Mouse (Mus musculus) limb, embryonic 11.5 days (tissue): ENCODE measurements around the gene Smok3b. TPM values are rescaled to one million over a fixed set of nuclear protein-coding genes. Genes with fewer than 3 reads are reported as not detected.
"Not testable (repeated sequence)": the region's sequence is repeated elsewhere in the genome, so short reads cannot be mapped to it uniquely, and the experiment has no call there.

Experiments used
- ATAC-seq: fragments of 200-750 bp; cut with Nextera tagmentation; 2 replicates; pipeline ENCODE4 v1.8.0; 2017; ENCODE audit warnings: low read depth; ENCODE audit not compliant: insufficient number of reproducible peaks, low FRiP score, low TSS enrichment
- DNase-seq: peaks from one replicate; pipeline ENCODE4 v3.0.0-alpha.2; 2015; ENCODE audit warnings: low spot score
- H3K27ac ChIP-seq: fragments of 300-500 bp; sonication (generic); replicated peaks from 2 replicates; pipeline ENCODE4 v1.5.1; 2014; ENCODE audit warnings: low read depth, mild to moderate bottlenecking, low read length
- H3K27me3 ChIP-seq: fragments of 300-500 bp; sonication (generic); 2 replicates; pipeline ENCODE4 v1.6.1; 2014; ENCODE audit warnings: mild to moderate bottlenecking, low read length, mixed read lengths; ENCODE audit not compliant: control insufficient read depth, insufficient read depth
- H3K36me3 ChIP-seq: fragments of 300-500 bp; sonication (generic); 2 replicates; pipeline ENCODE4 v1.6.1; 2014; ENCODE audit warnings: mild to moderate bottlenecking, low read length, moderate library complexity, mixed read lengths; ENCODE audit not compliant: control insufficient read depth, insufficient read depth
- H3K4me1 ChIP-seq: fragments of 300-500 bp; sonication (generic); 2 replicates; pipeline ENCODE4 v1.6.1; 2014; ENCODE audit warnings: low read length, mixed read lengths; ENCODE audit not compliant: control insufficient read depth, insufficient read depth
- H3K4me2 ChIP-seq: fragments of 300-500 bp; sonication (generic); 2 replicates; pipeline ENCODE4 v1.6.1; 2014; ENCODE audit warnings: low read depth, mild to moderate bottlenecking, moderate library complexity; ENCODE audit not compliant: severe bottlenecking
- H3K4me3 ChIP-seq: fragments of 300-500 bp; sonication (generic); 2 replicates; pipeline ENCODE4 v1.5.1; 2014; ENCODE audit warnings: low read depth, low read length
- H3K9ac ChIP-seq: fragments of 300-500 bp; sonication (generic); 2 replicates; pipeline ENCODE4 v1.6.1; 2014; ENCODE audit warnings: mild to moderate bottlenecking, low read length
- H3K9me3 ChIP-seq: fragments of 300-500 bp; sonication (generic); 2 replicates; pipeline ENCODE4 v1.6.1; 2016; ENCODE audit warnings: low read length; ENCODE audit not compliant: control insufficient read depth
- WGBS: fragments of 180-500 bp; shearing (Covaris S2); extraction: QIAGEN DNeasy Blood & Tissue Kit; methylation state at CpG from one replicate; pipeline ENCODE4 v1.1.7; 2014; 5-methylcytosine and 5-hydroxymethylcytosine counted together
- polyA plus RNA-seq: library from polyadenylated mRNA; unstranded; fragments of >200 nt; fragmentation: Nextera tagmentation; extraction: Ambion mirVana; gene quantifications from 2 replicates; pipeline ENCODE4 v1.2.1, GENCODE M21; 2014

Gene Smok3b
- polyA plus RNA-seq, 1 experiment from 2014 or later, result not detected

DNA sequence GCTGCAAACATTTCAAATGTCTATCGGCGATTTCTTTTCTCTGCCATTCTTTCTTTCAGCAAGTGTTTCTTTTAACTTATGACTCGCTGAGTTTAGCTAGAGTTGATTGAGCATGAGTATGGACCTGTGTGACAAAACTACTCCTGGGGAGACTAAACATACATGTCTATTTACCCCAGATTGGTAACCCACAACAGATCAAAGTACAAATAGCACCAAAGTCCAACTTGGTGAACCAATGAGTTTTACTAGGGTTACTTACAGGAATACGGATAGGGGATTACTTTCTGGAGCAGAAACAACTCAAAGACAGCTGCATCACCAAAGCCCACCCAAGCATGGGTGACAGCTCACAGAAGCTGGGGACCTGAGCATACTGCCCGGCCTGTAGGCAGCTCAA is 11.8 kb upstream of the Smok3b start:
- ATAC-seq (no peak), DNase-seq (no peak)
- H3K27me3 ChIP-seq, result no peaks in the 10 kb centered on the region
- no peak overlapping the region for H3K9ac ChIP-seq
- H3K27ac ChIP-seq, result no peak overlapping the region
- H3K36me3 ChIP-seq, result no peaks in the 10 kb centered on the region
- WGBS, result 87% methylated on average over 5 of the region's 5 CpGs
- no peak overlapping the region for H3K4me3 ChIP-seq
- no peaks in the 10 kb centered on the region for H3K9me3 ChIP-seq
- no peaks in the 10 kb centered on the region for H3K4me1 ChIP-seq
- no peak overlapping the region for H3K4me2 ChIP-seq

- Histone ChIP-seq H3K9me3 (no peaks in the 10 kb centered on the region), H3K4me2 (no peak overlapping the region), H3K36me3 (no peaks in the 10 kb centered on the region), H3K27me3 (no peaks in the 10 kb centered on the region), H3K4me3 (no peak overlapping the region), H3K9ac (no peak overlapping the region), H3K4me1 (no peaks in the 10 kb centered on the region), H3K27ac (no peak overlapping the region)
- no peak for DNase-seq
- ATAC-seq, result no peak
- WGBS, result 78% methylated on average over 5 of the region's 5 CpGs
Observed at GRCm38 (mm10) chr5:138012382-138012781, 8.8 kb upstream of the Smok3b start.

DNA sequence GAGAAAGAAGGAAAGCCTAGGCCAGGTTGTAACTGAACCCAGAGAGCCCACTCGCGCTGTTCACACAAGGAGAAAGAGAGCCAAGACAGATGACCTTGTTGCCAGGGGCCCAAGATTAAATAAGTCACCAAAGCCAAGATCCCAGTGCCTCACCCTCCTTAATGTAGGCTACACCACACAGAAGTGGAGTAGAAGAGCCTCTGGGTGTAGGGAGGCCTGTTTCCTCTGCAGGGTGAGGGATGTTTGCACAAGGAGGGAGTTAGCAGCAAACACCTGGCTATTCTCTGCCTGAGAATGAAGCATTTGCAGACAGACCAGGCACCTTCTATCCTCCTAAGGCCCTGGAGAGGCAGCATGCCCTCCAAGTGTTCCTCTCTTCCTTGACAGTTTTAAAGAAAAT is 4.7 kb upstream of the Smok3b start:
- Histone ChIP-seq H3K4me2 (no peak overlapping the region), H3K9me3 (no peaks in the 10 kb centered on the region), H3K27me3 (no peaks in the 10 kb centered on the region), H3K4me3 (no peak overlapping the region), H3K4me1 (no peaks in the 10 kb centered on the region), H3K36me3 (no peaks in the 10 kb centered on the region), H3K9ac (no peak overlapping the region), H3K27ac (no peak overlapping the region)
- ATAC-seq, result no peak
- 89% methylated on average over 2 of the region's 2 CpGs for WGBS
- DNase-seq, result no peak

GRCm38 (mm10) chr5:138016997-138017396 is 4.2 kb upstream of the Smok3b start:
- Histone ChIP-seq H3K27ac (no peak overlapping the region), H3K9me3 (no peaks in the 10 kb centered on the region), H3K36me3 (no peaks in the 10 kb centered on the region), H3K9ac (no peak overlapping the region), H3K4me1 (no peaks in the 10 kb centered on the region), H3K27me3 (no peaks in the 10 kb centered on the region), H3K4me3 (no peak overlapping the region), H3K4me2 (no peak overlapping the region)
- DNase-seq (no peak), ATAC-seq (no peak)

GRCm38 (mm10) chr5:138019577-138019976 is 1.7 kb upstream of the Smok3b start:
- 90% methylated on average over 3 of the region's 4 CpGs for WGBS
- not testable (repeated sequence) for H3K4me2 ChIP-seq, H3K27me3 ChIP-seq, H3K9me3 ChIP-seq, H3K4me1 ChIP-seq, H3K27ac ChIP-seq, H3K9ac ChIP-seq, H3K4me3 ChIP-seq, H3K36me3 ChIP-seq, DNase-seq, ATAC-seq

GRCm38 (mm10) chr5:138052894-138053293 is 31.7 kb downstream of the Smok3b start, which contains the start of gene Smok3c:
Gene Smok3c (plus strand): TSS chr5:138053194.
- not testable (repeated sequence) for H3K9ac ChIP-seq, H3K27me3 ChIP-seq, ATAC-seq, H3K27ac ChIP-seq, H3K4me1 ChIP-seq, H3K4me3 ChIP-seq, H3K36me3 ChIP-seq, DNase-seq, H3K9me3 ChIP-seq, H3K4me2 ChIP-seq
- no CpG with 5 or more reads among the region's 5 CpGs for WGBS

- DNase-seq, result no peak
- H3K27me3 ChIP-seq, result no peaks in the 10 kb centered on the region
- ATAC-seq, result no peak
- no peaks in the 10 kb centered on the region for H3K36me3 ChIP-seq
- H3K9me3 ChIP-seq, result no peaks in the 10 kb centered on the region
- WGBS, result 89% methylated on average over 4 of the region's 4 CpGs
- H3K27ac ChIP-seq, result no peak overlapping the region
- H3K4me1 ChIP-seq, result no peaks in the 10 kb centered on the region
- H3K4me2 ChIP-seq, result no peak overlapping the region
- no peak overlapping the region for H3K9ac ChIP-seq
- H3K4me3 ChIP-seq, result no peak overlapping the region
Observed at GRCm38 (mm10) chr5:138073803-138074202, 52.6 kb downstream of the Smok3b start.

GRCm38 (mm10) chr5:138075684-138076083 is 54.5 kb downstream of the Smok3b start:
- DNase-seq, result no peak
- Histone ChIP-seq H3K27ac (no peak overlapping the region), H3K9ac (no peak overlapping the region), H3K27me3 (no peaks in the 10 kb centered on the region), H3K4me3 (no peak overlapping the region), H3K36me3 (no peaks in the 10 kb centered on the region), H3K4me1 (no peaks in the 10 kb centered on the region), H3K9me3 (no peaks in the 10 kb centered on the region), H3K4me2 (no peak overlapping the region)
- WGBS, result 69% methylated on average over 3 of the region's 3 CpGs
- ATAC-seq, result no peak

GRCm38 (mm10) chr5:138076148-138076547 is 54.9 kb downstream of the Smok3b start:
- no peak for DNase-seq
- ATAC-seq, result no peak
- no peak overlapping the region for H3K4me3 ChIP-seq
- 59% methylated on average over 2 of the region's 2 CpGs for WGBS
- H3K4me1 ChIP-seq, result no peaks in the 10 kb centered on the region
- no peaks in the 10 kb centered on the region for H3K27me3 ChIP-seq
- no peaks in the 10 kb centered on the region for H3K9me3 ChIP-seq
- no peak overlapping the region for H3K9ac ChIP-seq
- no peak overlapping the region for H3K27ac ChIP-seq
- H3K36me3 ChIP-seq, result no peaks in the 10 kb centered on the region
- no peak overlapping the region for H3K4me2 ChIP-seq
